Mouse (Mus musculus) T-helper 1 cell (primary cell): ENCODE data around the gene Lpcat2.

Experiments used
- in situ Hi-C: fragments of 300-600 bp; cut with MboI, MseI; formaldehyde crosslinking; loops from one replicate; pipeline ENCODE4 v1.15.1; 2025; ENCODE audit warnings: high pct_unique_total_duplicates

Lpcat2 gene

DNA sequence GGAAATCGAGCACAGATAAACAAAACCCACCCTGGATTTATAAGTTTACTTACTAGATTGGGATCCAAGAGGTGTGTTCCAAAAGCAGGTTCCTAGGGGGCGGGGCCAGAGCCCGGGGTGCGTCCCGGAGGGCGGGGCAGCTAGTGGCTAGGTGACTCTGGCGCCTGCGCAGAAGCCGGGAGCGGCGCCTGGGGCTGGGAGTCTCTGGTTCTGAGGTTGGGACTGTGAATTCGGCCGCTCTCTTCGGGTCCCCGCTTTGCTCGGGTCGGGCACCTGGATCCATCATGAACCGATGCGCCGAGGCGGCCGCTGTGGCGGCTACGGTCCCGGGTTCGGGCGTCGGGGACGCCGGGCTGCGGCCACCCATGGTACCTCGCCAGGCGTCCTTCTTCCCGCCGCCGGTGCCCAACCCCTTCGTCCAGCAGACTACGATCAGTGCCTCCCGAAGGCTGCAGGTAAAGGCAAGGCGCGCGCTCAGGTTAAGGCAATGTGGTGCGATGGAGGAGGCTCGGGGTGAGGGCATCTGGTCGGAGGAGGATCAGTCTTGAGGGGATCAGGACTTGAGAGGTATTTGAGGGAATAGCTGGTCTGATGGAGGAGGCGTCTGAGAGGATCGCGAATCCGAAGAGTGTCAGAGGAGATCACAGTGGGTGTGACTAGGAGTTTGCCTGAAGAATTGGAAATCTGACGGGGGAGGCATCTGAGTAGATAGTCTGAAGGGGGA lies at the start of gene Lpcat2:
Gene Lpcat2, plus strand, starts transcription at position 169 of the 724 bp plus-strand sequence.
- in situ Hi-C loops: loop anchor here (25.0 kb wide), 1 partner anchor 1818 kb away; no protein-coding TSS in a partner anchor

DNA sequence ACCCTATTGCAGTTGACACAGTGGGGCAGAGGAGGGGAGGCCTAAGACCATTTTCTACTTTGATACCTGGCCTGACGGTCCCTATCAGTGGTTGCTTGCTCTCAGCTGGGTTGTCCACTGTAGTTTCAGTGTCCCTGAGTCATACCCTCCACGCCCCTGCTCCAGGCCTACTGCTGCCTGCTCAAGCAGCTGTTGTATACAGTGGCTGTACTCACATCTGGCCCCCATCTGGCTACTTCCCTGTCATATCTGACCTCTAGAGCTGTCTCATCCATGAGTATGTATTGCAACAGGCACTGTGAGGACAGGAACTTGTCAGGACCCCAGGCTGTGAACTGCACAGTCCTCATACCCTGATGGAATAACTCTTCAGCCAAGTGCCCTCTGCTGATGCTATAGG lies 42.4 kb upstream of the Lpcat2 start:
- in situ Hi-C loops: no loop called here

GRCm38 (mm10) chr8:92815661-92816060 lies 39.5 kb upstream of the Lpcat2 start:
- in situ Hi-C loops: loop anchor here (5.0 kb wide), 1 partner anchor 182 kb away; no protein-coding TSS in a partner anchor

DNA sequence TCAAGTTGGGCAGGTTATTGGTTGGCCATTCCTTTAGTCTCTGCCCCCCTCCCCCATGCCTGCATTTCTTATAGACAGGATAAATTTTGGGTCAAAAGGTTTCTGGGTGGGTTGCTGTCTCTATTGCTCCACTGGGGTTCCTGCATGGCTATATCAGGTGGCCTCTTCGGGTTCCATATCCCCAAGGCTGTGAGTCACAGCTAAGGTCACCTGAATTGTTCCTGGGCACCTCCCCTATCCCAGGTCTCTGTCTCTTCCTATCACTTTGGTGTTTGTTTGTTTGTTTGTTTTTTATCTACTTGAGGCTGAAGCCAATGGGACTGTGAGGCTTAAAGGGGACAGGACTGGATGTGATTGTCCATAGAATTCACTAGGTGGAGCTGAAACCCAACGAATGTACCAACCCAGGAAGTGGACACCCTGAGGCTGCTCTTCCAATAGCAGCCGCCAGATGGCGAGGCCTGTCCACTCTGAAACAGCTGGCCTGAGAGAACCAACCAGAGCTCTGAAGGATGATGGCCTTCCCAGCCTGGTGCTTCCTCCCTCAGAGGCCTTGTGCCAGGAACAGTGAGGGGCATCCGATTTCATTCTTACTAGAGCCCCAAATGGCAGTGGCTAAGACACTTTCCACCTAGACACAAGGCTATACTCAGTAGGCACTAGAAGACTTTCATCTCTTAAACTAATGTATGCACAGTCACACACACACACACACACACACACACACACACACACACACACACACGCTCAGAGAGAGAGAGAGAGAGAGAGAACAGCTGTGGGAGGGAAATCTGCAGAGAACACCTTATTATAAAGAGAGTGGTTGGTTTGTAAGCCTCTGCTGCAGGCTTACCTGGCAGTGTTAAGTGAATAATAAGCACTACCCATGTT lies 37.0 kb upstream of the Lpcat2 start:
- in situ Hi-C loops: loop anchor here (5.0 kb wide), 1 partner anchor 179 kb away; no protein-coding TSS in a partner anchor

DNA sequence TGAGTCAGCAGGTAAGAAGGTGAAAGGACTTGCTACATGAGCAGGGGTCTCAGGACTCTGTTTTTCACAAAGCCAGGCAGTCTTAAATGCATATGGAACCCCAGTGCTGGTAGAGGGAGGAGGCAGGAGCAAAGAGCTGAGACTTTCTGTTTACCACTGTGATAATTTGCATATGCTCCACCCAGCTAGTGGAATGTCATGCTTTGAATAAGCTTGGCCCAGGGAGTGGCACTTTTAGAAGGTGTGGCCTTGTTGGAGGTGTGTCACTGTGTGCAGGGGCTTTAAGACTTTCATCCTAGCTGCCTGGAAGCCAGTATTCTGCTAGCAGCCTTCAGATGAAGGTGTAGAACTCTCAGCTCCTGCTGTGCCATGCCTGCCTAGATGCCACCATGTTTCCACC lies 34.0 kb upstream of the Lpcat2 start:
- in situ Hi-C loops: no loop called here

- in situ Hi-C loops: no loop called here
Observed at GRCm38 (mm10) chr8:92822386-92822785, 32.8 kb upstream of the Lpcat2 start.

DNA sequence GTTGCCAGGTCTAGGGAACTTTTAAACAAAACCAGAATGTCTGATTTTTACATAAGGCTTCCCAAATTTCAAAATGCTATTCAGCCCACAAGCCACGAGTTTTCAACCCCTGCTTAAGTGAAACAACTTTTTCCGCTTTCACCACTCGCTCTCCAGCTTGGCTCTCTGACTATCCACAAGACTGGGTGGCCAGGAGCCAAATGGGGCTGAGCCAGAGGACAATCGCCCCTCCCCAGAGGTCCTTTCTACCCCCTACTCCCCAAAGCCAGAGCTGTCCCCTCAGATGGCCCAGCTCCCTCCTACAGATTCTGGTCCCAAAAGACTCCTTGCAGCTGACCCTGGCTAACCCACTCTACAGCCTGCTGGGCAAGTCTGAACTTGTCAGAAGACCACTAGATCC lies 29.1 kb upstream of the Lpcat2 start:
- in situ Hi-C loops: no loop called here

GRCm38 (mm10) chr8:92827243-92828034 lies 27.7 kb upstream of the Lpcat2 start, which contains the start of gene Mmp2:
TSS of gene Mmp2 (plus strand) at chr8:92827291.
- in situ Hi-C loops: no loop called here

- in situ Hi-C loops: no loop called here
Observed at GRCm38 (mm10) chr8:92828251-92828743, 26.8 kb upstream of the Lpcat2 start.

GRCm38 (mm10) chr8:92834065-92834731 lies 20.9 kb upstream of the Lpcat2 start:
- in situ Hi-C loops: no loop called here

GRCm38 (mm10) chr8:92834786-92835500 lies 20.2 kb upstream of the Lpcat2 start:
- in situ Hi-C loops: no loop called here

DNA sequence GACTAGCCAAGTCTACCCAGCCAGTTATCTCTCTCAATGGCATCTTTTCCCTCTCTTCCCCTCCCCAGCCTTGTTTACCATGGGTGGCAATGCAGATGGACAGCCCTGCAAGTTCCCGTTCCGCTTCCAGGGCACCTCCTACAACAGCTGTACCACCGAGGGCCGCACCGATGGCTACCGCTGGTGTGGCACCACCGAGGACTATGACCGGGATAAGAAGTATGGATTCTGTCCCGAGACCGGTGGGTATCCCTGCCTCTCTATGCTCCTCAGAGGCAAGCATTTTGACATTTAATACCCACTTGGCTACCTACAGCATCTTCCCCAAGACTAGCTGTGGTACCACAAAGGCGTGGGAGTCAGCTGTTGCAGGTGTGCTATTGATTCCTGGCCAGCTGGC lies 19.2 kb upstream of the Lpcat2 start:
- in situ Hi-C loops: no loop called here

GRCm38 (mm10) chr8:92838616-92839015 lies 16.5 kb upstream of the Lpcat2 start:
- in situ Hi-C loops: no loop called here

- in situ Hi-C loops: no loop called here
Observed at GRCm38 (mm10) chr8:92839161-92839560, 16.0 kb upstream of the Lpcat2 start.

DNA sequence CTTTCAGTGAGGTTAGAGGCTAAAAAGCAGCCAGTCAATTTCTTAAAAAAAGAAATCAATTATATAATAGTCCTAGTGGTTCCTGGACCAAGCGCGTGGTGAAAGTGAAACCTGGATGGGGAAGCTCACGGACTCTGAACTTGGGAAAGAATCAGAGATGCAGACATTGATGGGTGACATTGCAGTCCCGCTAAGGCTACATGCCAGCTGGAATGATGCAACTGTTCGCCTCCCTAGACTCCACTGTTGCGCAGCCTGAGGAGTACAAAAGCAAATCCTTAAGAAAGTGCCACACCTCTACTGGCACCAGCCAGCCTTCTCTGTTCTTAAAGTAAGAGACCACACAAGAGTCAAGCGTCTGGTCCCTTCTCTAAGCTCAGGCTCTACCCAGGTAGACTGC lies 15.3 kb upstream of the Lpcat2 start:
- in situ Hi-C loops: no loop called here

DNA sequence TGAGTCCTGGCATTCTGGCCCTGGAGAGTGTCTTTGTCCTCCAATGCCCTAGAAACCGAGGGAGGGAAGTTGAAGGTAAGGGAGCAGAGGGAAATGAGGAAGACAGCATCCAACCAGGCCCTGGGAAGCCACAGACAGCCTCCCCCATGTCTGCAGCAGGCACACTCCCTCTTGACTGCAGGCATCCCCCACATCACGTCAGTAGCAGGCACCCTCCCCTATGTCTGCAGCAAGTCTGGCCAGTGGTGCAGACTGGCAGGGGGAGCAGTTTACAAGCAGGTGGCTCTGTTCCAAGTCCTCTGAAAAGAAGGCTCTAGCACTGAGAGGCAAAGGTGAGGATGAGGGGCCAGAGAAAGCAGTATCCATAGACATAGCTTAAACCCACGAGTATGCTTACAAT lies 8.5 kb upstream of the Lpcat2 start:
- in situ Hi-C loops: no loop called here

DNA sequence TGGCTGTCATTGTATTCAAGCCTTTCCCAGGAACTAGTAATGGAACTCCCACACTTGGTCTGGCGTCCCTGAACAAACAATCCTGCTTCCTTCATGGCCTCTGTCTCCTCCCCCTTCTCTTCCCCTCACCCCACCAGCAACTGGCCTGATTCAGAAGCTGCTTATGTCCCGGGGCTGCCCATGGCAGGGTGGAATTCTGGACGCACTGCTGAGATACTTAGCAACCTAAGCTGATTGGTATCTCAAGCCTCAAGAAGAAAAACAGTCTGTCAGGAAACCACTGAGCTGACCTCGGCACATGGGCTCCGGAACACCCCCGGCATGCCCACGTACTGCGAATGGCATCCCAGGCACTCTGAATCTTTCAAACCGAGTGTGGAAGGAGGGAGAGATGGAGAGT lies 7.8 kb upstream of the Lpcat2 start:
- in situ Hi-C loops: no loop called here

DNA sequence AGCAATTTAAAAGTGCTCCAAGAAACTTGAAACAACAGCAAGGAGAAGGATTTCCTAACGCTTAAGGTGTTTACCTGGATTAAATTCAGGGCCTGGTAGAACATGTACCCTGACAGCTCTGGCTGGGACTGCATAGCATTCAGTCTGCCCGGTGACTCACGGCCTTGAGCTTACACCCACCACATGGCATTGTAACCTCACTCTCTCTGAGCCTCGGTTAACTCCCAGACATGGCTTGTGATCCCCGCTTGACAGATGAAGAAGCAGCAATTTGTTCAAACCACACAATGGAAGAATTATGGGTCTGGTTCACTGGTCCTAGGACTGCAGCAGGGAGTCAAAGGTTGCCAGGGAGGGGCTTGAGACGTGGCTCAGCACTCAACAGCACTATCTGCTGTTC lies 5.9 kb upstream of the Lpcat2 start:
- in situ Hi-C loops: no loop called here

- in situ Hi-C loops: loop anchor here (25.0 kb wide), 1 partner anchor 1813 kb away; no protein-coding TSS in a partner anchor
Observed at GRCm38 (mm10) chr8:92850239-92850638, 4.9 kb upstream of the Lpcat2 start.

DNA sequence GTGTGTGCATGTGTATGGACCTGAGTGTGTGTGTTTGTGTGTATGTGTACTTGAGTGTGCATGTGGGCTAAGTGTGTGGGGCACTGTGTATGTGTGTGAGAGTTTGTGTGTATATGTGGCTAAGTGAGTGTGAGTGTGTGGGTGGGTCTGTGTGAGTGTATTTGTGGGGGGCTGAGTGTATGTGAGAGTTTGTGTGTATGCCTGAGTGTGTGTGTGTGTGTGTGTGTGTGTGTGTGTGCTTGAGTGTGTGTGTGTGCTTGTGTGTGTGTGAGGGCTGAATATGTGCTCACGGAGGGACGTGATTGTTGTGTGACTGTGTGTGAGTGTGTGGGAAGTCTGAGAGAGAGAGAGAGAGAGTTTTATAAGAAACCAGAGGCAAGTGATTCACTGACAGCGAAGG lies 3.8 kb upstream of the Lpcat2 start:
- in situ Hi-C loops: loop anchor here (25.0 kb wide), 1 partner anchor 1814 kb away; no protein-coding TSS in a partner anchor
